Comparison of ENCODE assay signal across 18 mouse cellular contexts in genomic region chr4:83107161-83107560, GRCm38 (mm10). TPM values are rescaled to one million over a fixed set of nuclear protein-coding genes. Genes with fewer than 3 reads are reported as not detected.
"Had no signal": no experiment of that assay in that cellular context is flagged by ENCODE, and none has a peak within 500 bp of the region (broad histone marks: within the 10 kb centered on the region; RNA-seq: fewer than 3 reads in every experiment).

No protein-coding gene starts in this region.

- H3K4me3 ChIP-seq: limb, embryonic 12.5 days; liver, embryonic 13.5 days; megakaryocyte, embryonic 14.5 days; midbrain, embryonic 15.5 days; neural tube, embryonic 12.5 days had no signal

- DNase-seq: kidney, adult 11 months; kidney, adult 9 months; kidney, postnatal 36 days; layer of hippocampus, adult 9-11 months; layer of hippocampus, postnatal 36 days; liver; liver, embryonic 13.5 days; liver, postnatal 0 days; thymus, postnatal 36 days had no signal

- H3K9ac ChIP-seq: limb, embryonic 12.5 days; liver, embryonic 13.5 days; liver, postnatal 0 days; midbrain, embryonic 15.5 days; neural tube, embryonic 12.5 days had no signal

- H3K4me2 ChIP-seq: limb, embryonic 12.5 days; liver, embryonic 13.5 days; midbrain, embryonic 11.5 days; midbrain, embryonic 15.5 days; neural tube, embryonic 12.5 days had no signal

- H3K4me1 ChIP-seq: liver, embryonic 13.5 days; megakaryocyte, embryonic 14.5 days; midbrain, embryonic 15.5 days; neural tube, embryonic 12.5 days had no signal

- H3K27me3 ChIP-seq: limb, embryonic 12.5 days; liver, embryonic 13.5 days; megakaryocyte, embryonic 14.5 days; midbrain, embryonic 15.5 days; neural tube, embryonic 12.5 days had no signal

- H3K27ac ChIP-seq: kidney, postnatal 0 days; liver, embryonic 13.5 days; macrophage; midbrain, embryonic 15.5 days; neural tube, embryonic 12.5 days had no signal

- H3K36me3 ChIP-seq: limb, embryonic 12.5 days; liver, embryonic 13.5 days; midbrain, embryonic 15.5 days; neural tube, embryonic 12.5 days had no signal

- H3K9me3 ChIP-seq: limb, embryonic 12.5 days; liver, embryonic 13.5 days; megakaryocyte, embryonic 14.5 days; midbrain, embryonic 15.5 days; neural tube, embryonic 12.5 days had no signal

- ATAC-seq: liver, postnatal 0 days; midbrain, embryonic 15.5 days had no signal

RNA-seq across cellular contexts. Expression of gene Frem1, which starts 55.0 kb away (rescaled TPM):
- total RNA-seq: monocyte, adult 5-6 weeks; neutrophil, adult 5-6 weeks had no signal
- polyA plus RNA-seq: macrophage had no signal
